Comparison of ENCODE assay signal across 28 mouse cellular contexts in the genomic region with DNA sequence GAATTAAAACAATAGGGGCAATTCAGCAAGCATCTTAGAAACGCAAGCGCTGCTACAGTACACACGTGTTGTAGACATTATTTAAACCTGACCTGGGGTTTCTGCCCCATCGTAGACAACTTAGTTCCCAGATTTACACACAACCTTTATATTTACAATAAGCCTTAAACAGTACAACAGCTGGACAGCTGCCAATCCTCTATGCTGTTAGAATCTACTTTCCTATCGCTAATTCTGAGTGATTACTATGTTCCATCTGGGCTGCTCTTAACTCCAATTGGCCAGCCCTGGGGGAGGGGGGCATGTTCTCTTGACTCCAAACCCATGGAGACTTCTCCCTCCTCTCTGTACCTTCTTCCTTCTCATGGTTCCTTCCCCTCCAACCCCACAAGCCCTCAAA. TPM values are rescaled to one million over a fixed set of nuclear protein-coding genes. Genes with fewer than 3 reads are reported as not detected.
DNase-seq lines count a peak whose midpoint lies in the region; ATAC-seq and TF ChIP-seq lines count a peak whose summit lies in the region.
"Had no signal": no experiment of that assay in that cellular context is flagged by ENCODE, and none has a peak within 500 bp of the region (broad histone marks: within the 10 kb centered on the region; RNA-seq: fewer than 3 reads in every experiment).

No protein-coding gene starts in this region.

- 0 out of 2 replicates have a peak, but pooled peaks cover 2% of the 10 kb centered on the region for H3K4me1 ChIP-seq in forebrain, embryonic 14.5 days (ENCODE audit: control insufficient read depth, insufficient read depth, low read length)
- H3K4me1 ChIP-seq in forebrain, embryonic 16.5 days (replicated peaks; ENCODE audit: control insufficient read depth, insufficient read depth, low read length) = no peaks in the 10 kb centered on the region
- no peaks in the 10 kb centered on the region for H3K4me1 ChIP-seq in limb, embryonic 14.5 days (ENCODE audit: control insufficient read depth, insufficient read depth, low read length)
- H3K4me1 ChIP-seq in limb, embryonic 10.5 days = no peaks in the 10 kb centered on the region
- H3K4me1 ChIP-seq: embryonic facial prominence, embryonic 15.5 days; forebrain, embryonic 15.5 days had no signal

- 20% methylated on average over 5 of the region's 5 CpGs for WGBS in forebrain, embryonic 14.5 days
- 11% methylated on average over 5 of the region's 5 CpGs for WGBS in forebrain, embryonic 16.5 days
- 34% methylated on average over 5 of the region's 5 CpGs for WGBS in limb, embryonic 14.5 days
- WGBS in limb, embryonic 10.5 days = 86% methylated on average over 5 of the region's 5 CpGs

- H3K27me3 ChIP-seq in forebrain, embryonic 14.5 days (replicated peaks; ENCODE audit: control insufficient read depth, insufficient read depth, low read length) = no peaks in the 10 kb centered on the region
- H3K27me3 ChIP-seq in forebrain, embryonic 16.5 days (replicated peaks; ENCODE audit: control insufficient read depth, insufficient read depth, low read length) = no peaks in the 10 kb centered on the region
- no peaks in the 10 kb centered on the region for H3K27me3 ChIP-seq in limb, embryonic 14.5 days (ENCODE audit: control insufficient read depth, insufficient read depth, low read length)
- H3K27me3 ChIP-seq in limb, embryonic 10.5 days (ENCODE audit: low read depth, poor library complexity, severe bottlenecking) = no peaks in the 10 kb centered on the region
- H3K27me3 ChIP-seq: CH12.LX; embryonic facial prominence, embryonic 13.5 days; embryonic facial prominence, embryonic 15.5 days; forebrain, embryonic 12.5 days; forebrain, embryonic 15.5 days; Patski had no signal

- H3K9me3 ChIP-seq in forebrain, embryonic 14.5 days (replicated peaks; ENCODE audit: control insufficient read depth, low read length) = no peaks in the 10 kb centered on the region
- no peaks in the 10 kb centered on the region for H3K9me3 ChIP-seq in forebrain, embryonic 16.5 days (ENCODE audit: control insufficient read depth, low read length)
- no peaks in the 10 kb centered on the region for H3K9me3 ChIP-seq in limb, embryonic 14.5 days (ENCODE audit: control insufficient read depth, low read length)
- no peaks in the 10 kb centered on the region for H3K9me3 ChIP-seq in limb, embryonic 10.5 days (replicated peaks)
- H3K9me3 ChIP-seq: embryonic facial prominence, embryonic 13.5 days; embryonic facial prominence, embryonic 15.5 days; forebrain, embryonic 10.5 days; forebrain, embryonic 12.5 days; forebrain, embryonic 15.5 days had no signal

- H3K27ac ChIP-seq in forebrain, embryonic 14.5 days (ENCODE audit: low read depth, low read length) = no peak overlapping the region
- no peak overlapping the region for H3K27ac ChIP-seq in forebrain, embryonic 16.5 days (ENCODE audit: low read length)
- no peak overlapping the region for H3K27ac ChIP-seq in limb, embryonic 14.5 days (replicated peaks; ENCODE audit: low read depth, low read length)
- no peak overlapping the region for H3K27ac ChIP-seq in limb, embryonic 10.5 days
- H3K27ac ChIP-seq: embryonic facial prominence, embryonic 13.5 days; embryonic facial prominence, embryonic 15.5 days; forebrain, embryonic 10.5 days; forebrain, embryonic 12.5 days; forebrain, embryonic 15.5 days had no signal

- no peaks in the 10 kb centered on the region for H3K36me3 ChIP-seq in forebrain, embryonic 14.5 days (ENCODE audit: control insufficient read depth, insufficient read depth, low read length)
- no peaks in the 10 kb centered on the region for H3K36me3 ChIP-seq in forebrain, embryonic 16.5 days (ENCODE audit: control insufficient read depth, insufficient read depth)
- no peaks in the 10 kb centered on the region for H3K36me3 ChIP-seq in limb, embryonic 14.5 days (ENCODE audit: control insufficient read depth, insufficient read depth, low read length)
- no peaks in the 10 kb centered on the region for H3K36me3 ChIP-seq in limb, embryonic 10.5 days
- H3K36me3 ChIP-seq: embryonic facial prominence, embryonic 13.5 days; embryonic facial prominence, embryonic 15.5 days; forebrain, embryonic 10.5 days; forebrain, embryonic 12.5 days; forebrain, embryonic 15.5 days; G1E had no signal

- H3K4me3 ChIP-seq in forebrain, embryonic 14.5 days (ENCODE audit: low read depth, low read length) = no peak overlapping the region
- no peak overlapping the region for H3K4me3 ChIP-seq in forebrain, embryonic 16.5 days (replicated peaks; ENCODE audit: low read length)
- H3K4me3 ChIP-seq in limb, embryonic 14.5 days (replicated peaks; ENCODE audit: low read length) = no peak overlapping the region
- H3K4me3 ChIP-seq in limb, embryonic 10.5 days = no peak overlapping the region
- H3K4me3 ChIP-seq: embryonic facial prominence, embryonic 13.5 days; embryonic facial prominence, embryonic 15.5 days; erythroblast, embryonic 14.5 days; forebrain, embryonic 10.5 days; forebrain, embryonic 12.5 days; forebrain, embryonic 15.5 days had no signal

- no peak for ATAC-seq in forebrain, embryonic 14.5 days
- ATAC-seq in forebrain, embryonic 16.5 days = no peak
- ATAC-seq in limb, embryonic 14.5 days (ENCODE audit: low FRiP score, low read depth) = no peak
- ATAC-seq: activated CD4-positive, CD25-positive, alpha-beta regulatory T cell, adult 4 months; CD4-positive, CD25-positive, alpha-beta regulatory T cell, adult 4 months; forebrain, embryonic 15.5 days; Patski had no signal

- H3K9ac ChIP-seq in forebrain, embryonic 14.5 days (ENCODE audit: low read length) = no peak overlapping the region
- no peak overlapping the region for H3K9ac ChIP-seq in forebrain, embryonic 16.5 days (replicated peaks; ENCODE audit: low read depth, low read length)
- no peak overlapping the region for H3K9ac ChIP-seq in limb, embryonic 14.5 days (ENCODE audit: low read depth, low read length, severe bottlenecking)
- H3K9ac ChIP-seq: embryonic facial prominence, embryonic 13.5 days; embryonic facial prominence, embryonic 15.5 days; forebrain, embryonic 12.5 days; forebrain, embryonic 15.5 days had no signal

- no peak for TF ChIP-seq POLR2A in limb, embryonic 14.5 days (IDR thresholded peaks at IDR 0.05; ENCODE audit: borderline replicate concordance, extremely low read depth, insufficient read depth, insufficient read length)

- H3K4me2 ChIP-seq in forebrain, embryonic 14.5 days (ENCODE audit: low read length) = no peak overlapping the region
- no peak overlapping the region for H3K4me2 ChIP-seq in forebrain, embryonic 16.5 days (ENCODE audit: low read length)
- no peak overlapping the region for H3K4me2 ChIP-seq in limb, embryonic 14.5 days (replicated peaks; ENCODE audit: low read depth, low read length, severe bottlenecking)
- H3K4me2 ChIP-seq: embryonic facial prominence, embryonic 13.5 days; embryonic facial prominence, embryonic 15.5 days; forebrain, embryonic 12.5 days; forebrain, embryonic 15.5 days had no signal

- peak; percentile 33 for DNase-seq in forebrain, embryonic 14.5 days (ENCODE audit: low spot score)
- peak; percentile 26 for DNase-seq in limb, embryonic 14.5 days (ENCODE audit: low spot score)
- DNase-seq in limb, embryonic 10.5 days (ENCODE audit: low spot score) = no peak
- peak; percentile 28 for DNase-seq in retina, postnatal 1 day
- DNase-seq in retina, embryonic 14.5 days (ENCODE audit: low spot score) = no peak
- DNase-seq: adrenal gland, adult 8-10 months; adrenal gland, postnatal 14 days; adrenal gland, postnatal 36 days; B cell, adult 2 months; cerebellum, adult 11 months; cerebellum, adult 18-20 months; cerebellum, adult 8-10 months; cerebellum, adult 9-11 months; cerebellum, postnatal 14 days; cerebellum, postnatal 36 days; embryo, embryonic 11 days had no signal

RNA-seq across cellular contexts. Expression of a gene that starts 11.8 kb away (rescaled TPM):
- polyA plus RNA-seq in forebrain, embryonic 14.5 days (2014; fragmentation: Nextera tagmentation; extraction: Ambion mirVana) = 25.3 and 28.5 TPM in 2 replicates
- polyA plus RNA-seq in forebrain, embryonic 16.5 days (2015; fragmentation: Nextera tagmentation; extraction: Ambion mirVana) = 26.4 and 31.2 TPM in 2 replicates
- polyA plus RNA-seq in limb, embryonic 14.5 days (2012; rRNA removed) = 19.6 and 24.3 TPM in 2 replicates
- 36.4 and 38.2 TPM in 2 replicates for polyA plus RNA-seq in limb, embryonic 14.5 days (2014; fragmentation: Nextera tagmentation; extraction: Ambion mirVana)
- 11.7 and 13.8 TPM in 2 replicates for polyA plus RNA-seq in limb, embryonic 10.5 days (2016; fragmentation: Nextera tagmentation; extraction: Ambion mirVana)
- polyA plus RNA-seq: G1E had no signal

Comparison
In these comparisons a context has a peak if more than half of its experiments do, and no peak if none do; other contexts are left out.
1. DNase-seq: peak in forebrain, embryonic 14.5 days (single experiment), limb, embryonic 14.5 days (single experiment) and retina, postnatal 1 day (single experiment); none in limb, embryonic 10.5 days (single experiment) and retina, embryonic 14.5 days (single experiment).